Mouse (Mus musculus) megakaryocyte progenitor cell, adult 5-6 weeks (primary cell): ENCODE data around the gene Prdm2. TPM values are rescaled to one million over a fixed set of nuclear protein-coding genes. Genes with fewer than 3 reads are reported as not detected.

Experiments used
- ATAC-seq: replicated peaks from 2 replicates; pipeline ENCODE4 v1.8.0; 2016; ENCODE audit warnings: mild to moderate bottlenecking, moderate TSS enrichment, inconsistent platforms; ENCODE audit not compliant: poor library complexity
- total RNA-seq, 2 experiments: library from RNA; stranded (forward) in 1 of 2; stranded (reverse) in 1 of 2; fragments of 157-497, 149-512 nt in 1 of 2; fragments of 200-1000 nt in 1 of 2; gene quantifications; 2 replicates each; pipeline versions ENCODE4 v1.2.3 to v1.2.4; 2015 to 2017

Gene Prdm2
- total RNA-seq, 2 experiments from 2014 or later: 9.5 to 16.1 TPM

GRCm38 (mm10) chr4:143112439-143112838 is 100.4 kb downstream of the Prdm2 start:
- ATAC-seq: peak; percentile 82

GRCm38 (mm10) chr4:143111872-143112271 is 100.9 kb downstream of the Prdm2 start:
- ATAC-seq: no peak

GRCm38 (mm10) chr4:143108552-143108951 is 104.2 kb downstream of the Prdm2 start:
- no peak for ATAC-seq

GRCm38 (mm10) chr4:143106971-143107370 is 105.8 kb downstream of the Prdm2 start:
- ATAC-seq: peak; percentile 64

- ATAC-seq: peak; percentile 72
Measured at GRCm38 (mm10) chr4:143106566-143106965, 106.2 kb downstream of the Prdm2 start.

GRCm38 (mm10) chr4:143104739-143105138 is 108.1 kb downstream of the Prdm2 start:
- no peak for ATAC-seq

GRCm38 (mm10) chr4:143103811-143104210 is 109.0 kb downstream of the Prdm2 start:
- no peak for ATAC-seq

GRCm38 (mm10) chr4:143100157-143100556 is 112.6 kb downstream of the Prdm2 start:
- ATAC-seq: no peak

GRCm38 (mm10) chr4:143099288-143100039 is 113.3 kb downstream of the Prdm2 start:
- ATAC-seq: peak; percentile 96

- no peak for ATAC-seq
Measured at GRCm38 (mm10) chr4:143092082-143092701, 120.6 kb downstream of the Prdm2 start.

GRCm38 (mm10) chr4:143090551-143090950 is 122.2 kb downstream of the Prdm2 start:
- ATAC-seq: 0 out of 2 replicates have a peak, but pooled peaks have one; percentile 20

GRCm38 (mm10) chr4:143074071-143074765 is 138.6 kb downstream of the Prdm2 start:
- ATAC-seq: peak; percentile 31

GRCm38 (mm10) chr4:143071791-143072190 is 141.0 kb downstream of the Prdm2 start:
- no peak for ATAC-seq

GRCm38 (mm10) chr4:143067006-143067405 is 145.8 kb downstream of the Prdm2 start:
- no peak for ATAC-seq

- ATAC-seq: no peak
Measured at GRCm38 (mm10) chr4:143058765-143059344, 153.9 kb downstream of the Prdm2 start.

Other genes starting within 250 kb of the Prdm2 start
- gene Pdpn, start 86.6 kb upstream of the Prdm2 start, total RNA-seq (2015): not detected in 2 replicates
- not detected in 2 replicates for gene Pdpn, start 86.6 kb upstream of the Prdm2 start, total RNA-seq (2017)
- gene Lrrc38, start 136.8 kb upstream of the Prdm2 start, total RNA-seq (2015): not detected in 2 replicates
- gene Lrrc38, start 136.8 kb upstream of the Prdm2 start, total RNA-seq (2017): not detected in 2 replicates
- not detected in 2 replicates for gene Pramel1, start 181.4 kb upstream of the Prdm2 start, total RNA-seq (2015)
- not detected in 2 replicates for gene Pramel1, start 181.4 kb upstream of the Prdm2 start, total RNA-seq (2017)
- 7.5 and 10.1 TPM in 2 replicates for gene Pramef8, start 199.4 kb upstream of the Prdm2 start, total RNA-seq (2015)
- 7.7 and 10.2 TPM in 2 replicates for gene Pramef8, start 199.4 kb upstream of the Prdm2 start, total RNA-seq (2017)
- gene Oog4, start 237.3 kb upstream of the Prdm2 start, total RNA-seq (2015): not detected in 2 replicates
- not detected in 2 replicates for gene Oog4, start 237.3 kb upstream of the Prdm2 start, total RNA-seq (2017)